Mouse (Mus musculus) limb, embryonic 14.5 days (tissue): Measurements from ENCODE around the gene Rhox3g. TPM values are rescaled to one million over a fixed set of nuclear protein-coding genes. Genes with fewer than 3 reads are reported as not detected.
"Not testable (repeated sequence)": the region's sequence is repeated elsewhere in the genome, so short reads cannot be mapped to it uniquely, and the experiment has no call there.

Experiments
- ATAC-seq: fragments of 200-750 bp; cut with Nextera tagmentation; 2 replicates; pipeline ENCODE4 v1.8.0; 2017; ENCODE audit warnings: low read depth, moderate number of reproducible peaks, moderate TSS enrichment; ENCODE audit not compliant: low FRiP score
- DNase-seq: peaks from one replicate; pipeline ENCODE4 v3.0.0-alpha.2; 2015; ENCODE audit warnings: low spot score
- H3K27ac ChIP-seq: fragments of 300-500 bp; sonication (generic); replicated peaks from 2 replicates; pipeline ENCODE4 v1.5.1; 2014; ENCODE audit warnings: low read depth, mild to moderate bottlenecking, low read length, moderate library complexity, mixed read lengths
- H3K27me3 ChIP-seq: fragments of 300-500 bp; sonication (generic); 2 replicates; pipeline ENCODE4 v1.6.1; 2014; ENCODE audit warnings: low read length, mixed read lengths; ENCODE audit not compliant: control insufficient read depth, insufficient read depth
- H3K36me3 ChIP-seq: fragments of 300-500 bp; sonication (generic); 2 replicates; pipeline ENCODE4 v1.6.1; 2014; ENCODE audit warnings: mild to moderate bottlenecking, low read length, moderate library complexity, mixed read lengths; ENCODE audit not compliant: control insufficient read depth, insufficient read depth
- H3K4me1 ChIP-seq: fragments of 300-500 bp; sonication (generic); 2 replicates; pipeline ENCODE4 v1.6.1; 2014; ENCODE audit warnings: antibody characterized with exemption, low read length, mixed read lengths; ENCODE audit not compliant: control insufficient read depth, insufficient read depth
- H3K4me2 ChIP-seq: fragments of 300-500 bp; sonication (generic); replicated peaks from 2 replicates; pipeline ENCODE4 v1.6.1; 2014; ENCODE audit warnings: low read depth, mild to moderate bottlenecking, low read length, moderate library complexity; ENCODE audit not compliant: severe bottlenecking
- H3K4me3 ChIP-seq: fragments of 300-500 bp; sonication (generic); replicated peaks from 2 replicates; pipeline ENCODE4 v1.5.1; 2014; ENCODE audit warnings: low read length
- H3K9ac ChIP-seq: fragments of 300-500 bp; sonication (generic); 2 replicates; pipeline ENCODE4 v1.6.1; 2014; ENCODE audit warnings: mild to moderate bottlenecking, low read depth, low read length, moderate library complexity; ENCODE audit not compliant: severe bottlenecking
- H3K9me3 ChIP-seq: fragments of 300-500 bp; sonication (generic); 2 replicates; pipeline ENCODE4 v1.6.1; 2016; ENCODE audit warnings: low read length; ENCODE audit not compliant: control insufficient read depth
- WGBS: fragments of 180-500 bp; shearing (Covaris S2); extraction: QIAGEN DNeasy Blood & Tissue Kit; methylation state at CpG from one replicate; pipeline ENCODE4 v1.1.7; 2014; 5-methylcytosine and 5-hydroxymethylcytosine counted together
- polyA plus RNA-seq, 2 experiments: library from polyadenylated mRNA; depleted of rRNA in 1 of 2; stranded (reverse) in 1 of 2; unstranded in 1 of 2; fragments of >200 nt; fragmentation: Nextera tagmentation in 1 of 2; extraction: Ambion mirVana in 1 of 2; gene quantifications; 2 replicates each; pipeline versions ENCODE4 v1.2.1 to v1.2.3; 2012 to 2014

The Rhox3g gene
- polyA plus RNA-seq (2012; rRNA removed) (not detected in 2 replicates), polyA plus RNA-seq (2014; fragmentation: Nextera tagmentation; extraction: Ambion mirVana) (not detected in 2 replicates)

- not testable (repeated sequence) for ATAC-seq, H3K4me3 ChIP-seq, H3K9ac ChIP-seq, H3K9me3 ChIP-seq, H3K27me3 ChIP-seq, H3K27ac ChIP-seq, DNase-seq, H3K4me1 ChIP-seq, H3K36me3 ChIP-seq, H3K4me2 ChIP-seq
- 86% methylated on average over 2 of the region's 2 CpGs for WGBS
Measured at GRCm38 (mm10) chrX:37628512-37628911, at the start of gene Rhox3g. Rhox3g (minus strand) TSS chrX:37628612.

DNA sequence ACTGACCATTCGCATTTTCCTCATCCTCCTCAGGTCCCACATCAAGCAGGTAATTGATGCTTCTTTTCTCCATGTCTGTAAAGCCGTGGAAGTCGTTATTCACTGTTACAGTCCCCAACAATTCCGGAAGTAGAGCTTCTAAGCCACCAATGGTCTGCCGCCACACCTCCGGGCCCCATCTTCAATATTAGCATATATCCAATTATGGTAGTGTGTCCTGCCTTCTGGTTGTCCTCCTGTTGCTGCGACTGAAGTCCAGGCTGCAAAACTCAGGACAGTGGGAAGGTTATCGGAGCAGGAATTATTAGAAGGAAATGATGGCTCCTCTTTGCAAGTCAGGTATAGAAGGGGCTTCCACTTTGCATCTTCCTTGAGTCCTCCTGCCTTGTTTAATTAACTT is 44.8 kb upstream of the Rhox3g start, which contains the start of gene Rhox2h:
Gene Rhox2h, minus strand, starts transcription at position 101 of the 400 bp plus-strand sequence.
- H3K4me3 ChIP-seq, ATAC-seq, DNase-seq, H3K4me1 ChIP-seq, H3K27me3 ChIP-seq, H3K9ac ChIP-seq, H3K4me2 ChIP-seq, H3K9me3 ChIP-seq, H3K36me3 ChIP-seq, H3K27ac ChIP-seq: not testable (repeated sequence)
- 90% methylated on average over 8 of the region's 8 CpGs for WGBS

GRCm38 (mm10) chrX:37668664-37669063 is 40.3 kb upstream of the Rhox3g start, which contains the start of gene Rhox3h:
Rhox3h (minus strand) TSS chrX:37668764.
- not testable (repeated sequence) for H3K4me1 ChIP-seq, H3K36me3 ChIP-seq, H3K9ac ChIP-seq, H3K27me3 ChIP-seq, H3K4me2 ChIP-seq, H3K9me3 ChIP-seq, DNase-seq, H3K27ac ChIP-seq, ATAC-seq, H3K4me3 ChIP-seq
- no CpG with 5 or more reads among the region's 3 CpGs for WGBS

- H3K27me3 ChIP-seq, H3K4me3 ChIP-seq, H3K9ac ChIP-seq, H3K4me2 ChIP-seq, H3K36me3 ChIP-seq, H3K9me3 ChIP-seq, ATAC-seq, DNase-seq, H3K4me1 ChIP-seq, H3K27ac ChIP-seq: not testable (repeated sequence)
- 93% methylated on average over 16 of the region's 20 CpGs for WGBS
Measured at GRCm38 (mm10) chrX:37651227-37651626, 22.8 kb upstream of the Rhox3g start, which contains the start of gene Rhox4g. Rhox4g (minus strand) TSS chrX:37651327.

DNA sequence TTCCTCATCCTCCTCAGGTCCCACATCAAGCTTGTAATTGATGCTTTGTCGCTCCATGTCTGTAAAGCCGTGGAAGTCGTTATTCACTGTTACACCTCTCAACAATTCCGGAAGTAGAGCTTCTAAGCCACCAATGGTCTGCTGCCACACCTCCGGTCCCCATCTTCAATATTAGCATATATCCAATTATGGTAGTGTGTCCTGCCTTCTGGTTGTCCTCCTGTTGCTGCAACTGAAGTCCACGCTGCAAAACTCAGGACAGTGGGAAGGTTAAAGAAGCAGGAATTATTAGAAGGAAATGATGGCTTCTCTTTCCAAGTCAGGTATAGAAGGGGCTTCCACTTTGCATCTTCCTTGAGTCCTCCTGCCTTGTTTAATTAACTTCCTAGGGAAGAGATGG is 15.0 kb upstream of the Rhox3g start, which contains the start of gene Rhox2g:
Gene Rhox2g, minus strand, starts transcription at position 101 of the 400 bp plus-strand sequence.
- 89% methylated on average over 6 of the region's 6 CpGs for WGBS
- not testable (repeated sequence) for ATAC-seq

GRCm38 (mm10) chrX:37607604-37608003 is 20.8 kb downstream of the Rhox3g start, which contains the start of gene Rhox4f:
Rhox4f (minus strand) TSS chrX:37607704.
- H3K4me1 ChIP-seq, H3K9me3 ChIP-seq, H3K4me2 ChIP-seq, H3K27me3 ChIP-seq, H3K9ac ChIP-seq, DNase-seq, H3K36me3 ChIP-seq, H3K27ac ChIP-seq, H3K4me3 ChIP-seq, ATAC-seq: not testable (repeated sequence)
- WGBS: 96% methylated on average over 15 of the region's 19 CpGs

More for the DNA sequence above, 15.0 kb upstream of the Rhox3g start, which contains the start of gene Rhox2g:
- H3K36me3 ChIP-seq, H3K4me1 ChIP-seq, H3K9ac ChIP-seq, H3K27me3 ChIP-seq, H3K9me3 ChIP-seq, H3K27ac ChIP-seq, H3K4me3 ChIP-seq, DNase-seq, H3K4me2 ChIP-seq: not testable (repeated sequence)

GRCm38 (mm10) chrX:37580692-37581091 is 47.7 kb downstream of the Rhox3g start, which contains the start of gene Rhox3f:
Rhox3f (plus strand) TSS chrX:37580992.
- H3K9me3 ChIP-seq, H3K27ac ChIP-seq: not testable (repeated sequence)

More at GRCm38 (mm10) chrX:37580692-37581091, 47.7 kb downstream of the Rhox3g start, which contains the start of gene Rhox3f:
- H3K27me3 ChIP-seq, H3K36me3 ChIP-seq, ATAC-seq, H3K4me1 ChIP-seq, H3K4me3 ChIP-seq, H3K4me2 ChIP-seq, H3K9ac ChIP-seq, DNase-seq: not testable (repeated sequence)
